Mouse (Mus musculus) bone marrow macrophage, adult 2 months (primary cell): ENCODE data around the gene Dennd1a.

Source experiments
- CTCF ChIP-seq: IDR thresholded peaks from 2 replicates; pipeline ENCODE4 v1.5.1; 2012; ENCODE audit warnings: low read depth, mild to moderate bottlenecking, low read length, moderate library complexity
- POLR2A ChIP-seq: IDR thresholded peaks from 2 replicates; pipeline ENCODE4 v1.6.1; 2012; ENCODE audit warnings: mild to moderate bottlenecking, low read depth, low read length, borderline replicate concordance

GRCm38 (mm10) chr2:38144831-38145230 is 142.4 kb downstream of the Dennd1a start:
- no peak for TF ChIP-seq POLR2A
- TF ChIP-seq CTCF, result no peak
